Mouse (Mus musculus): ENCODE measurements around the gene Kcnj12.

The Kcnj12 gene

DNA sequence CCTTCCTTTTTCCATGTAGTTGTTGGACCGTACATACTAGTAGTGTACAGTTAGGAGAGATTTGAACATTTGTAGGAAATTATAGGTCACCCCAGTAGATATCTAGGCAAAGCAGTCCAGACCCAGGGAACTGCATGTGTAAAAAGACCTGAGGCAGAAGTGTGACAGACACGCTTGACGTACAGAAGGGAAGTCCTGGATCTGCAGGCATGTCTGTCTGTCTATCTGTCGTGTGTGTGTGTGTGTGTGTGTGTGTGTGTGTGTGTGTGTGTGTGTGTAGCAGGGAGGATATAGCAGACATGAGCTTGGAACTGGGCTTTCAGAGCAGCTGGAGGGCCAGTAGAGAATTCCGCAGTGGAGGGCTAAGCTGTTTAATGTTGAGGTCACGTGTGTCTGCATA, 87.3 kb downstream of the Kcnj12 start:
- DNase-seq (ENCODE audit: low spot score), result no peak

DNA sequence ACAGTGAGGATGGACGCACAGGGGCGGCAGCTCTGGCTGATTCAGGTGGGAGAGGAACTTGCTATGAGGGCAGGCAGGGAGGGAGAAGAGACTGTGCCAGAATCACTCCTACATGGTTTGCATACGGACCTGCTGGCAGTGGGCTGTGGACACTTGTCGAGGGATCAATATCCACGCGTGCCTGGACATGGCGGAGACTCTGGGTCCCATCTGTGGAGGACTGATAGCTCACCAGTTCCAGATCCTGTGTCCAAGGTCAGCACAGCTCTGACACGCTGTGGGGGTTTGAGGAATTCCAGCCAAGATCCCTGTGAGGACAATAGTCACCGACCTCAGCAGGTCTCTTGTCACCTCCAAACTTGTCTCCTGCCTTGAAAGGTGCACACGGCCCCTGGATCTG, 87.7 kb downstream of the Kcnj12 start:
- DNase-seq (ENCODE audit: low spot score), result no peak

DNA sequence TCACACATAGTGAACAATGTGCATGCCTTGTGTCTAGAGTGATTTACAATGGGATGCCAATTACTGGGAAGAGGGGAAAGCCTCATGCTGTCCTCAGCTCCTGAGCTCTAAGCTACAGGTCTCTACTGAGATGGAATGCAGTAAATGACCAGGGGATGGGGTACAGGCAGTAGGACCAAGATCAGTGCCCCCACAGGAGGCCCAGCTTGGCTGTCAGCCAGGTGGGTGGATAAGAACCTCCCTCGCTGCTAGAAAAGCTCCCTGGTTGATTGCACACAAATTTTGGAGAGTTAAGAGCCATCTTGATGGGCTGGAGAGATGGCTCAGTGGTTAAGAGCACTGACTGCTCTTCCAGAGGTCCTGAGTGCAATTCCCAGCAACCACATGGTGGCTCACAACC, 88.6 kb downstream of the Kcnj12 start:
- DNase-seq (ENCODE audit: low spot score), result no peak

DNA sequence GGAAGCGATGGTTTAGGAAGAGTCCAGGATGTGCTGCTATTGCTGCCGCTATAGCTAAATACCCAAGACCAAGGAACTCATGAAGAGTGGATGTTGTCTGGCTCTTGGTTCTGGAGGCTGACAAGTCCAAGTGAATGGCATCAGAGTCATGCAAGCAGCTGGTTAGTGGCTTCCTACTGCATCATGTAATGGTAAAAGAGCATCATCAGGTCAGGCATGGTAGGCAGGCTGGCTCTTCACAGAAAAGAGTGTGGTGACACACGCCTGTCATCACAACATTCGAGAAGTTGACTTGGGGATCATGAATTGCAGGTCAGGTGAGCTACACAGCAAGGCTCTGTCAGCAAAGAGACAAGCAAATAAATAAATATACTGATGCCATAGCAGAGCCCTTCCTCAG, 89.1 kb downstream of the Kcnj12 start:
- no peak for DNase-seq (ENCODE audit: low spot score)

DNA sequence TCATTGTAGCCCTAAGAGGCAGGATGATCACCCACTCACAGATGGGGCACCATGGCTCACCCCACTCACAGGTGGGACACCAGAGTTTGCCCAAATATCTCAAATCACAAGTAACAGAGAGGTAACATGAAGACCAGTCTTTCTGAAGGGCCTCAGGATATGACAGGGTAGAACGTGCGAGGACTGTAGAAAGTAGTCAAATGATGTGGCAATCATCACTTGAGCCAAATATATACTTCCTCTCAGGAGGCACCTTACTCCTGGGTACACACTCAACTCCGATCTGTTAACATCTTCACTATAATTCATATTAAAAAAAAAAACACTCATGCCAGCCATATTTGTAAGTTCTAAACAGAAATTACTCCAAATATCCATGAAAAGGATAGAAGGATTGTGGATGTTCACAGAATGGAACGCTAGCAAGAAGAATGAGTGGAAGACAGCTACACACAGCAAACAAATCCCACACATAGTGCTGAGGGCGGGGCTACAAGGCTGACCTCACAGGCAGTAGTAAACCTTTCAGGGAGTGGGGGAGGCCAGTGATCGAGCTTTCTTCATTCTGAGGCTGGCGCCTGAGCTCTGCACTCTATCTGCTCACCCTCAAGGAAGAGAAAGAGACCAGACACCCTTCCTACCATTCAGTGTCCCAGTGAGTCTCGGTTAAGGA, 90.1 kb downstream of the Kcnj12 start:
- DNase-seq (ENCODE audit: low spot score), result no peak

DNA sequence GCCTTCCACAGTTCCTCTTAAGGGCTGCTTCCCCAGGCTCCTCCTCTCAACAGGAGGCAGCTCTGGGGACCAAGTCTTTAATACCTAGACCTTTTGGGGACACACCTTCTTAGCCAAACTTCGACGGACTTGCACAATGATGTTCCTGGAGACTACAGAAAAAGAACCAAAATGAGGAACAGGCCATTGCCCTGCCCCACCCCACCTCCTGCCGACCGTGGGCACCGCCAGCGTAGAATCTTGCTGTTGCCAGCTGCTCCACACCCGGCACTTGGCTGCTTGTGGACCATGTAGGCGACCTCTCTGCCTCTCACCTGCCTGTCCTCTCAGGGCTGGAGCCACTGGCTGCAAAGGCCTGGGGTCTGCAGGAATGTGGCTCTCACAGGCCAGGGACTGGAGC, 93.9 kb downstream of the Kcnj12 start:
- no peak for DNase-seq (ENCODE audit: low spot score)

DNA sequence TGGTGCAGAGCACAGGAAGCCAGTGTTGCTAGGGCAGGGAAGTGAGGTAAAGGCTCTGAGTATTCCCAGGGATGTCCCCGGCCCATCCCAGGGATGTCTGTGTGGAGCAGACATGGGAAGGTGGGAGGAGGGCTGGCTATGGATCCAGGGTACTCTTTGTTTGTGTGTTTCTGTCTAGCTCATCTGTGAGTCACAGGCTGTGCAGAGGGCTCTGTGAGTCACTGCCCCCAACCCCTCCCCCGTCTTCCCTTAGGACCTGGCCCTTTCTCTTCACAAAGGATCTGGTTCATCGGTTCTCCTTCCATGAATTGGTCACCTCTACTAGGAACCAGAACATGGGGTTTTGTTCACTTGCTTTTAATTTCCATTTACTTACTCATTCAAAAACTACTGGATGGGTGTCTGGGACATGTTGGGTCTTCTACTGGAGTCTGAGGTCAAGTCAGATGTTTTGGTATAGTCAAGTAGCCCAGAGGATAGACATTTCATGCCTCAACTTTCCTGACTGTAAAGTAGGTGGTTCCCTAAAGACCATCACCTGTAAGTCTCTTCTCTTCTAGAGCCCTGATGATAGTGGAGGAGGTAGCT, 97.7 kb downstream of the Kcnj12 start:
- no peak for DNase-seq (ENCODE audit: low spot score)
